Mouse (Mus musculus): ENCODE measurements around the gene Dock6. TPM values are rescaled to one million over a fixed set of nuclear protein-coding genes. Genes with fewer than 3 reads are reported as not detected.

Dock6 gene
- polyA plus RNA-seq, 1 experiment, result 6.9 TPM

GRCm38 (mm10) chr9:21762135-21762534 lies 90.3 kb downstream of the Dock6 start:
- H3K27ac ChIP-seq (replicated peaks; ENCODE audit: low read depth, low read length), result peak overlapping the region; percentile 28
- H3K4me3 ChIP-seq (ENCODE audit: insufficient read depth, low read depth, low read length), result no peak overlapping the region

GRCm38 (mm10) chr9:21760155-21761088 lies 92.0 kb downstream of the Dock6 start, which contains the start of gene Spc24:
Gene Spc24, minus strand, starts transcription at chr9:21760303.
- no peak within 1 kb of the TSS for H3K27ac ChIP-seq (replicated peaks; ENCODE audit: low read depth, low read length)
- H3K4me1 ChIP-seq (ENCODE audit: control insufficient read depth, insufficient read depth, insufficient read length, low read length), result peaks cover 10% of the 10 kb centered on the region
- H3K4me3 ChIP-seq (ENCODE audit: insufficient read depth, low read depth, low read length), result peak within 1 kb of the TSS; percentile 62

More at GRCm38 (mm10) chr9:21762135-21762534, 90.3 kb downstream of the Dock6 start:
- H3K4me1 ChIP-seq (ENCODE audit: control insufficient read depth, insufficient read depth, insufficient read length, low read length), result peaks cover 10% of the 10 kb centered on the region

- peak overlapping the region; percentile 62 for H3K4me3 ChIP-seq (ENCODE audit: insufficient read depth, low read depth, low read length)
- no peak overlapping the region for H3K27ac ChIP-seq (replicated peaks; ENCODE audit: low read depth, low read length)
- H3K4me1 ChIP-seq (ENCODE audit: control insufficient read depth, insufficient read depth, insufficient read length, low read length), result peaks cover 13% of the 10 kb centered on the region
These were observed 92.7 kb downstream of the Dock6 start for GRCm38 (mm10) chr9:21759718-21760117.

GRCm38 (mm10) chr9:21758576-21759529 lies 93.6 kb downstream of the Dock6 start:
- H3K4me1 ChIP-seq (ENCODE audit: control insufficient read depth, insufficient read depth, insufficient read length, low read length), result peaks cover 14% of the 10 kb centered on the region; the same call in 1 of the 2 replicates
- 0 out of 2 replicates have a peak overlapping the region, but pooled peaks have one; percentile 62 for H3K4me3 ChIP-seq (ENCODE audit: insufficient read depth, low read depth, low read length)
- H3K27ac ChIP-seq (replicated peaks; ENCODE audit: low read depth, low read length), result no peak overlapping the region

- no peak overlapping the region for H3K4me3 ChIP-seq (ENCODE audit: insufficient read depth, low read depth, low read length)
- H3K27ac ChIP-seq (replicated peaks; ENCODE audit: low read depth, low read length), result no peak overlapping the region
- peaks cover 6% of the 10 kb centered on the region; the same call in 1 of the 2 replicates for H3K4me1 ChIP-seq (ENCODE audit: control insufficient read depth, insufficient read depth, insufficient read length, low read length)
These were observed 97.7 kb downstream of the Dock6 start for GRCm38 (mm10) chr9:21754516-21755321.

- Histone ChIP-seq H3K4me1 (ENCODE audit: control insufficient read depth, insufficient read depth, insufficient read length, low read length) (peaks cover 6% of the 10 kb centered on the region; the same call in 1 of the 2 replicates), H3K4me3 (ENCODE audit: insufficient read depth, low read depth, low read length) (no peak overlapping the region), H3K27ac (replicated peaks; ENCODE audit: low read depth, low read length) (peak overlapping the region; percentile 29; the same call in 1 of the 2 replicates)
These were observed 98.4 kb downstream of the Dock6 start for GRCm38 (mm10) chr9:21754003-21754402.

- Histone ChIP-seq H3K4me1 (ENCODE audit: control insufficient read depth, insufficient read depth, insufficient read length, low read length) (peaks cover 6% of the 10 kb centered on the region; the same call in 1 of the 2 replicates), H3K4me3 (ENCODE audit: insufficient read depth, low read depth, low read length) (no peak overlapping the region), H3K27ac (replicated peaks; ENCODE audit: low read depth, low read length) (0 out of 2 replicates have a peak overlapping the region, but pooled peaks have one; percentile 3)
These were observed 100.1 kb downstream of the Dock6 start for GRCm38 (mm10) chr9:21752252-21752792.

GRCm38 (mm10) chr9:21751347-21751746 lies 101.1 kb downstream of the Dock6 start:
- H3K27ac ChIP-seq (replicated peaks; ENCODE audit: low read depth, low read length), result no peak overlapping the region
- H3K4me3 ChIP-seq (ENCODE audit: insufficient read depth, low read depth, low read length), result no peak overlapping the region
- H3K4me1 ChIP-seq (ENCODE audit: control insufficient read depth, insufficient read depth, insufficient read length, low read length), result peaks cover 6% of the 10 kb centered on the region; the same call in 1 of the 2 replicates

GRCm38 (mm10) chr9:21750370-21750769 lies 102.1 kb downstream of the Dock6 start:
- H3K27ac ChIP-seq (replicated peaks; ENCODE audit: low read depth, low read length), result no peak overlapping the region
- peaks cover 6% of the 10 kb centered on the region; the same call in 1 of the 2 replicates for H3K4me1 ChIP-seq (ENCODE audit: control insufficient read depth, insufficient read depth, insufficient read length, low read length)
- no peak overlapping the region for H3K4me3 ChIP-seq (ENCODE audit: insufficient read depth, low read depth, low read length)

Other genes with a start within 250 kb of the Dock6 start
- gene Smarca4, start 236.5 kb downstream of the Dock6 start, polyA plus RNA-seq (2012; ENCODE audit: insufficient read depth, insufficient read length, missing spikeins), result 24.3 and 26.2 TPM in 2 replicates
- gene Ldlr, start 129.2 kb downstream of the Dock6 start, polyA plus RNA-seq (2012; ENCODE audit: insufficient read depth, insufficient read length, missing spikeins), result 11.2 and 29.0 TPM in 2 replicates
- gene Spc24, start 92.3 kb downstream of the Dock6 start, polyA plus RNA-seq (2012; ENCODE audit: insufficient read depth, insufficient read length, missing spikeins), result not detected in 2 replicates
- 19.7 and 29.7 TPM in 2 replicates for gene Kank2, start 53.9 kb downstream of the Dock6 start, polyA plus RNA-seq (2012; ENCODE audit: insufficient read depth, insufficient read length, missing spikeins)
- 54.2 and 167 TPM in 2 replicates for gene Angptl8, start 17.1 kb downstream of the Dock6 start, polyA plus RNA-seq (2012; ENCODE audit: insufficient read depth, insufficient read length, missing spikeins)
- 23.0 and 31.2 TPM in 2 replicates for gene Rab3d, start 65.6 kb upstream of the Dock6 start, polyA plus RNA-seq (2012; ENCODE audit: insufficient read depth, insufficient read length, missing spikeins)
- 3.7 and 4.3 TPM in 2 replicates for gene Ccdc159, start 74.8 kb upstream of the Dock6 start, polyA plus RNA-seq (2012; ENCODE audit: insufficient read depth, insufficient read length, missing spikeins)
- gene Tmem205, start 74.9 kb upstream of the Dock6 start, polyA plus RNA-seq (2012; ENCODE audit: insufficient read depth, insufficient read length, missing spikeins), result 204 and 213 TPM in 2 replicates
- gene Plppr2, start 84.4 kb upstream of the Dock6 start, polyA plus RNA-seq (2012; ENCODE audit: insufficient read depth, insufficient read length, missing spikeins), result 1.9 and 2.0 TPM in 2 replicates
- gene Swsap1, start 103.1 kb upstream of the Dock6 start, polyA plus RNA-seq (2012; ENCODE audit: insufficient read depth, insufficient read length, missing spikeins), result 11.6 and 15.4 TPM in 2 replicates
- gene Epor, start 110.9 kb upstream of the Dock6 start, polyA plus RNA-seq (2012; ENCODE audit: insufficient read depth, insufficient read length, missing spikeins), result 1.3 and 1.7 TPM in 2 replicates
- 9.2 and 10.4 TPM in 2 replicates for gene Rgl3, start 136.8 kb upstream of the Dock6 start, polyA plus RNA-seq (2012; ENCODE audit: insufficient read depth, insufficient read length, missing spikeins)
- not detected in 2 replicates for gene Ccdc151, start 150.0 kb upstream of the Dock6 start, polyA plus RNA-seq (2012; ENCODE audit: insufficient read depth, insufficient read length, missing spikeins)
- gene Prkcsh, start 150.2 kb upstream of the Dock6 start, polyA plus RNA-seq (2012; ENCODE audit: insufficient read depth, insufficient read length, missing spikeins), result 33.1 and 40.1 TPM in 2 replicates
- gene Elavl3, start 199.4 kb upstream of the Dock6 start, polyA plus RNA-seq (2012; ENCODE audit: insufficient read depth, insufficient read length, missing spikeins), result 0.91 and 2.0 TPM in 2 replicates
- not detected in 2 replicates for gene Gm49318, start 218.6 kb upstream of the Dock6 start, polyA plus RNA-seq (2012; ENCODE audit: insufficient read depth, insufficient read length, missing spikeins)
- 2.1 and 4.8 TPM in 2 replicates for gene Zfp653, start 218.7 kb upstream of the Dock6 start, polyA plus RNA-seq (2012; ENCODE audit: insufficient read depth, insufficient read length, missing spikeins)
- gene Ecsit, start 232.8 kb upstream of the Dock6 start, polyA plus RNA-seq (2012; ENCODE audit: insufficient read depth, insufficient read length, missing spikeins), result 95.3 and 111 TPM in 2 replicates
- gene Cnn1, start 246.6 kb upstream of the Dock6 start, polyA plus RNA-seq (2012; ENCODE audit: insufficient read depth, insufficient read length, missing spikeins), result 1.9 and 5.7 TPM in 2 replicates

Data from brown adipose tissue, adult 24 weeks (tissue).